Mouse (Mus musculus) heart, adult 18-20 months (tissue): ENCODE data around the gene Aebp2. TPM values are rescaled to one million over a fixed set of nuclear protein-coding genes. Genes with fewer than 3 reads are reported as not detected.
"Not testable (repeated sequence)": the region's sequence is repeated elsewhere in the genome, so short reads cannot be mapped to it uniquely, and the experiment has no call there.

ENCODE experiments used
- DNase-seq, 2 experiments: peaks; one replicate each; pipeline ENCODE4 v3.0.0; 2021 to 2022; ENCODE audit warnings: mixed read lengths in 1 of 2
- long read RNA-seq, 2 experiments: library from polyadenylated mRNA; stranded (forward); transcript quantifications; one replicate each; pipeline ENCODE4 v2.0.0; 2021
- total RNA-seq, 2 experiments: library from RNA; stranded (reverse); gene quantifications; 2 replicates each; pipeline ENCODE4 v1.2.3; 2021

The Aebp2 gene
- total RNA-seq, result 10 to 100 TPM; 39.3 to 39.6 TPM
- long read RNA-seq, experiment 1, transcript Aebp2-202 (8 exons, 3,727 nt), result major isoform, 6 of 30 reads
- long read RNA-seq, experiment 1, partial matches to known transcripts, result 1 of 30 reads
- long read RNA-seq, experiment 1, other reads (novel, unspliced or antisense), result 23 of 30 reads
- long read RNA-seq, experiment 2, partial matches to known transcripts, result 0 of 15 reads
- long read RNA-seq, experiment 2, other reads (novel, unspliced or antisense), result 13 of 15 reads

DNA sequence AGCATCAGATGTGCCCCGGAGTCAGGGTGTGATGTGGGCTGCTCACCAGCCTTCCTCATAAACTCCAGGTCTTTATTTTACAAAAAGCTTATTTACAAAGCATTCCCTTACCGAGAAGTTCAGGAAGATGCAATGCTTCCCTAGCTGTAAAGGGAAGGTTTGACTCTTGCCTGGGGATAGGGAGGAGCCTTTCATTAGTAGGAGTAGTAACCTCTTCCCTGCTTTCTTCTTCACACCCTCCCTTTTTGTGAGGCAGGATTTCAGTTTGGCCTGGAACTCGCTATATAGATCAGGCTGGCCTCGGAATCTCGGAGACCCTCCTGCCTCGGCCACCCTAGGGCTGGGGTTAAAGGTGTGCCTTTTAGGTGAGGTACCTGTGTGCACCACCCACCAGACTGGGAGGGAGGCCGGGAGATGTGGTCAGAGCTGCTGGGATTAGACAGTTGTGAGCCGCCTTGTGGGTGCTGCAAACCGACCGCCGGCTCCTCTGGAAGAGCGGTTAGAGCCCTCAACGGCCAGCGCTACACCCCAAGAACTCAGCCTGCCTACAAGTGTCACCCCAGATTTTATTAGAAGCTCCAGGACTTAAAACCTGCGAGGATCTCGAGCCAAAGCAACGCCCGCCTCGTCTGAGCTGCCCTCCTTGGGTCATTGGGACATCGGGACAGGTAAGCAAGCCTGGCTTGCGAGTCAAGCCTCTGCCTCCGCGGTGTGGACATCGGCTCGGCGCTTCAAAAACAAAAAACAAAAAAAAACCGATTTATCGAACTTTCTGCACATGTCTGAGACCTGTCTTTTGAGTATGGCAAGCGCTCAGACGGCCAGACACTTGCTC is at the start of gene Aebp2:
Gene Aebp2 (plus strand): TSS at position 273 of the 835 bp plus-strand sequence.
- no peak for DNase-seq

GRCm38 (mm10) chr6:140574943-140575342 is 47.5 kb upstream of the Aebp2 start:
- no peak for DNase-seq

GRCm38 (mm10) chr6:140576133-140576532 is 46.3 kb upstream of the Aebp2 start:
- DNase-seq, result no peak

DNA sequence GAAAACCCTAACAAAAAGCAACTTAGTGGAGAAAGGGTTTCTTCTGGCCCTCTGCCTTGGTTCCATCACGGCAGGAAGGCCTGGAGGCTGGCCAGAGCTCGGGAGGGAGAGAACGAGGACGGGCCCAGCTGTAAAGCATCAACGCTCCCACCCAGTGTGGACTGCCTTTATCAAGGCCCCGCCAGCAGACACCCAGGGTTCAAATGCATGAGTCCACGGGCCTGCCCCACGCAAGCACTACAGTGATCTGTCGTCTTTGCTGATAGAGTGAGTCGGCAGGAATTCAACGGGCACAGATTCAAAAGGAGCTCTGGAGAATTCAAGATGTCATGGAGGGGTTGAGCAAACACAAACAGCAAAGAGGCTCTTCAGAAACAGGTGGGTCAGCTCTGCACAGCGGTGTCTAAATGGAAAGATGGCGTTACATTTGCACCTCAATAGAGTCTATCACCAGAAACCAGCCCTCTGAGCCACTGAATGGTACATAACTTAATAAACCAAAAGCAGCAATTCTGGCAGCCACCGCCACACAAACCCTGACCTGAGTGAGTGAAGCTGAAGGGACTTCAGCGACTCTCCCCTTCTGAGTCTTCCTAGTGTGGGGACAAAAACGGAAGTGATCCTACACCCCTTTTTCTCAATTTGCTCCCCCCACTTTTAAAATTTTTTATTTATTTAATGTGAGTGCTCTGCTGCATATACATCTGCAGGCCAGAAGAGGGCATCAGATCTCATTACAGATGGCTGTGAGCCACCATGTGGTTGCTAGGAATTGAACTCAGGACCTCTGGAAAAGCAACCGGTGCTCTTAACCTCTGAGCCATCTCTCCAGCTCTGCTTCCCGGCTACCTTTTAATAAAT is 45.3 kb upstream of the Aebp2 start:
- peak in 1 of 2 experiments; percentile 7 for DNase-seq

DNA sequence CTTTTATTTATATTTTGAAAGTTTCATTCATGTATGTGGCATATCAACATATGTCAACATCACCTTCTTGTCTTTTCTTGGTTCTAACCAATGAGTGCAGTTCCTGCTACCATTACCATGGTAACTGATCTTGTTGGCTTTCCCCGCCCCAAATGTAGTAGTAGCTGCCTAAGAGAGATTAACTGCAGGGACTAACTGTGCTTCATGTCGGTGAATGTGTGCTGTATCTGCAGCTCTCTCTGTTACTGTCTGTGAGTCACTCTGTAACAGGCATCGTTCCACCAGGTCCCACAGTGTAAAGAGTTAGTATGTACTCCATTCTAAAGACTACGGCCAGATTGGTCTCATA is 44.7 kb upstream of the Aebp2 start:
- DNase-seq, result no peak

DNA sequence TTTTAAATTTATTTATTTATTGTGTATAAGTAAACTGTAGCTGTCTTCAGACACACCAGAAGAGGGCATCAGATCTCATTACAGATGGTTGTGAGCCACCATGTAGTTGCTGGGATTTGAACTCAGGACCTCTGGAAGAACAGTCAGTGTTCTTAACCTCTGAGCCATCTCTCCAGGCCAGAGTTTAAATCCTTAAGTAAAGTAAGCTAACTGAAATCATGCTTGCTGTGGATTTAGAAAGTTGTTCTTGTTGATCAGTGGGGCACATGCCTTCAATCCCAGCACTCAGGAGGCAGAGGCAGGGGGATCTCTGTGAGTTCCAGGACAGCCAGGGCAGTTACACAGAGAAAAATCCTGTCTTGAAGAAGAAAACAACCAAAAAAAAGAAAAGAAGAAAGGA is 43.5 kb upstream of the Aebp2 start:
- DNase-seq, result not testable (repeated sequence)

- DNase-seq, result no peak
Observed at GRCm38 (mm10) chr6:140580170-140580569, 42.3 kb upstream of the Aebp2 start.

GRCm38 (mm10) chr6:140586714-140587259 is 35.7 kb upstream of the Aebp2 start:
- no peak for DNase-seq

GRCm38 (mm10) chr6:140591331-140591730 is 31.1 kb upstream of the Aebp2 start:
- no peak for DNase-seq

DNA sequence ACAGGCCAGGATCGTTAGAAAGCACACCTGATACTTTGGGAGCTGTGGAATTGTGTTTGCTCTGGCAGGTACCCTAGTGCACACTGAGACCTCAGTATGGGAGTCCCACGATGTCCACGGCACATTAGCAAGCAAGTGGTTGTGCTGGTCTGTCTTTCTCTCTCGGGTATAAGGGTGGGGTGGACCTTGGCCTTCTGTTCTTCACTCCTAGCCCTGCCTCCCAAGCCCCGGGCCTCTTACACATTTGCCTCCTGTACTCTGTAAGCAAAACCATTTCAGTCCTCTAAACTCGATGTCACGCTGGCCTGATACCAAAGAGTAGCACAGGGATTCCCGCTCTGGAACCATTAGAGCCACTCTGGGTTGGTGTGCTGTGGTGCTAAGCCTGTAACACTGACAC is 29.8 kb upstream of the Aebp2 start:
- no peak for DNase-seq

DNA sequence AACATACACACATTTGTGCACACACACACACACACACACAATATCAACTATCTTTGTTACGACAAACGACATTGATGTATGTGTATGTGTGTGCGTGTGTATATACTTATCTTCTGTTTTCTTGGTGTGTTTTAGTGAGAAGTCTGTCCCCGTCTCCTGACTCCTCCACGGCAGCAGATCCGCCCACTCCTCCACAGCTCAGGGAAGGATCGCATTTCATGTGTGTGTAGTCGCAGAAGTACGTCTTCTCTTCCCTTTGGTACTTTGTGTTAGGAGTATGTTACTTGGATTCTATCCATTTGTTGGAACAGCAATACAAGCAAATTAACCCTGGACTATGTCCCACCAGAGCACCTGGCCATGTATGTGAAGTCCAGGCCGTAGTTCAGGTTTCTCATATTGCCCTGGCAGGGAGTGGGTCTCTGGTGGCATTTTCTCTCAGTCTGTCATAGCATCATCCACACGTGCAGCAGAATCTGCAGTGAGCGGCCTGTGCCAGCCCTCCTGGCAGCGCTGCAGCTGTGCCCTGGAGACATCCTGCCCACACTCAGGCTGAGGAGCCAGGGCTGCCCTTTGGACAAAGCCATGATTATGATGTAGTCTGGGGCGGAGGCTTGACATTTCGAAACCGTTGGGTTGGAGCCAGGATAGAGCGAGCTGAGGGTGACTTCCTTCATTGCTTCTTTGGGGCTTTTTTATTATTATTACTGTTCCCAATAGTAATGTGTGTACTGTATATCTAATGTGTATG is 28.9 kb upstream of the Aebp2 start:
- peak; percentile 69 to 78 for DNase-seq

GRCm38 (mm10) chr6:140595551-140595950 is 26.9 kb upstream of the Aebp2 start:
- not testable (repeated sequence) for DNase-seq

DNA sequence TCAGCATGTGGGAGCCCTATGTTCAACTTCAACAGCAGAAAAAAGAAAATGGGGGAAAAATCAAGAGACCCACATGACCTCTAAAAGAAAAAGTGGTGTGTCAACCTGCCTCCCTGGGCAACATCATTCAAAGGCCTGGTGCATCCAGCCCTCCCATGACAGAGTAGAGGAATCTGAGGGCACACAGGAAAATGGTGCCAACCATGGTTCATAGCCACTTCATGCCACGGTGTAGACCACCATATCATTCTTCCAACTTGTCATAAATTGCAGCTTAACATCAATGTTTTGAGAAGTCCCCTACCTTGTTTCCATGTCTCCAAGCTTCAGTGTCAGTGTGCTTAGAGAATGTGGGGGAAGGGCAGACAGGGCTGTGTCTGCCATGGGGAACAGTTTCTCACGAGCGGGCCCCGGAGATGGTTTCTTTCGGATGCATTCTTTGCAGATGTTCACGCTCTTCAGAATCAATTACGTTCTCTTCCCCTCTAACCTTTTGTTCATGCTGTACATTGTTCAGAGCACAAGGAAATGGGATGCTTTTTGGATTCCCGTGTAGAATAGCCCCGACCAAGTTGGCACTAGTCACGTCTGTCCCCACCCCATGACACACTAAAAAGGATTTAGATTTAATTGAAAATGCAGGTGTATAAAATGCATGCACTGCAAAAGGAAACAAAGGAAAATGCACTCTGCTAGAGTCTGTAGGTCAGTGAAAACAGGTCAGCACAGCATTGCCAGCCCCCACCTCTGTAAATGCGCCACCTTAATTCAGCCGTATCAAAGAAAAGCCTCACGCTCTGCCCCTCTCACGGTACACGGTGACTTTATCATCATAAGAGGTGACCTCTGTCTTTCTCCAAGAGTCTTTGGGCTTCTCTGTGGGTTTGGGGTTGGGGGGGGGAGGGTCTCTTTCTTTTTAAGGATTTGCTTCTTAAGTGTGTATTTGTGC is 24.8 kb upstream of the Aebp2 start:
- no peak for DNase-seq

GRCm38 (mm10) chr6:140598516-140598915 is 23.9 kb upstream of the Aebp2 start:
- no peak for DNase-seq

- no peak for DNase-seq
Observed at GRCm38 (mm10) chr6:140599337-140599736, 23.1 kb upstream of the Aebp2 start.

DNA sequence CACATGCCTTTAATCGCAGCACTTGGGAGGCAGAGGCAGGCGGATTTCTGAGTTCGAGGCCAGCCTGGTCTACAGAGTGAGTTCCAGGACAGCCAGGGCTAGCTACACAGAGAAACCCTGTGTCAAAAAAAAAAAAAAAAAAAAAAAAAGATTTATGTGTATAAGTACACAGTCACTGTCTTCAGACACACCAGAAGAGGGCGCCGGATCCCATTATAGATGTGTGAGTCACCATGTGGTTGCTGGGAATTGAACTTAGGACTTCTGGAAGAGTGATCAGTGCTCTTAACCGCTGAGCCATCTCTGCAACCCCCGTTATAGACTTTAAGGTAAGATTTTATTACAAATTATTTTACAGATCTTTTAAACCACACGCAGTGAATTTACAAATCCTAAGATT is 21.8 kb upstream of the Aebp2 start:
- not testable (repeated sequence) for DNase-seq

DNA sequence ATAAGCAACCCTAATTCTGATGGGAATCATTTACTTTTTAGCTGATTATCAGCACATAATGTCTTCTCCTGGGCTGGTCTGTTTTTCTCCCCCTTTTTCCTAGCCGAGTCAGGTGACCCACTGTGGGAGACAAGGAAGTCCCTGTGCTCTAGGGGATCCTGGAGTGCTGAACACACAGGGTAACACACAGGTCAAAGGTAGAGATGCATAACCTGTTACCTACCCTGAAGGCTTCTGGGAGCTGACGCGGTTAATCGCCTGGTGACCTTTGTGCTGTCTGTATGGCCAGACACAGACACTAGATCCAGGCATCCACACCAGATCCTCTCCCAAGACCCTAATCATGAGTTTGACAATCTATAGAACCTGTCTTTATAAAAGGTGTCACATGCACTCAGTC is 21.3 kb upstream of the Aebp2 start:
- no peak for DNase-seq

- no peak for DNase-seq
Observed at GRCm38 (mm10) chr6:140603228-140603944, 19.1 kb upstream of the Aebp2 start.

- not testable (repeated sequence) for DNase-seq
Observed at GRCm38 (mm10) chr6:140605173-140605572, 17.3 kb upstream of the Aebp2 start.

DNA sequence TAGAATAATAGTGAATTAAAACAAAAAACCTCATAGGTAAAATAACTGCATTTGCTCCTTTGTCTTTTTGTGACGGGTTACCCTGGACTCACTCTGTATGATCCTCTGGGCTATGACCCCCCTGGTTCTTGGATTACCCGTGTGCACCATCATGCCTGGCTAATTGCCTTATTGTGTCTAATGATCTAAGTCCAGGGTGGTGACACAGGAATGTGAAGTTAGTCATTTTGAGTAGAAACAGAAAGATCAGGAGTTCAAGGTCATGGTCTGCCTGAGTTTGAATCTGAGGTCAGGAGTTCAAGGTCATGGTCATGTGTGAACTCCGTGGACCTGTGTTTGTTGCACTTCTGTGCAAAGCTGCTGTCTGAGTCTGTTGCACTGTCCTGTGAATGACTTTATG is 16.7 kb upstream of the Aebp2 start:
- DNase-seq, result no peak
